Mouse (Mus musculus) liver, embryonic 14.5 days (tissue): ENCODE results near the gene Prkcb. TPM values are rescaled to one million over a fixed set of nuclear protein-coding genes. Genes with fewer than 3 reads are reported as not detected.
A peak's percentile ranks its signal among the peaks of the same experiment; 100 is the strongest.

ENCODE experiments used
- ATAC-seq: fragments of 200-750 bp; cut with Nextera tagmentation; 2 replicates; pipeline ENCODE4 v1.8.0; 2017; ENCODE audit warnings: moderate number of reproducible peaks, mild to moderate bottlenecking, moderate library complexity; ENCODE audit not compliant: insufficient read depth
- DNase-seq, 3 experiments: peaks; one replicate each; pipeline ENCODE4 v3.0.0-alpha.2; 2012 to 2013; ENCODE audit warnings: low read depth in 3 of 3, low spot score in 3 of 3
- H3K27ac ChIP-seq: fragments of 300-500 bp; sonication (generic); 2 replicates; pipeline ENCODE4 v1.5.1; 2014; ENCODE audit warnings: moderate library complexity, mild to moderate bottlenecking, control low read depth, inconsistent platforms
- H3K27me3 ChIP-seq: fragments of 300-500 bp; sonication (generic); 2 replicates; pipeline ENCODE4 v1.6.1; 2014; ENCODE audit warnings: mild to moderate bottlenecking, low read length, moderate library complexity; ENCODE audit not compliant: control insufficient read depth, insufficient read depth
- H3K36me3 ChIP-seq: fragments of 300-500 bp; sonication (generic); replicated peaks from 2 replicates; pipeline ENCODE4 v1.6.1; 2014; ENCODE audit warnings: low read depth; ENCODE audit not compliant: control insufficient read depth, insufficient read depth
- H3K4me1 ChIP-seq, 2 experiments: fragments of 200-500 bp in 1 of 2; fragments of 300-500 bp in 1 of 2; sonication (generic) in 1 of 2; replicated peaks; 2 replicates each; pipeline ENCODE4 v1.6.1; 2012 to 2014; ENCODE audit warnings: antibody characterized with exemption in 1 of 2, inconsistent platforms in 1 of 2, low read length in 1 of 2; ENCODE audit not compliant: control insufficient read depth in 2 of 2, insufficient read depth in 2 of 2
- H3K4me2 ChIP-seq: fragments of 300-500 bp; sonication (generic); 2 replicates; pipeline ENCODE4 v1.6.1; 2014; ENCODE audit warnings: low read depth, mild to moderate bottlenecking, control low read depth, moderate library complexity
- H3K4me3 ChIP-seq, 2 experiments: fragments of 200-500 bp in 1 of 2; fragments of 300-500 bp in 1 of 2; sonication (generic) in 1 of 2; 2 replicates each; pipeline ENCODE4 v1.5.1; 2012 to 2014; ENCODE audit warnings: low read depth in 2 of 2, low read length in 2 of 2, mild to moderate bottlenecking in 2 of 2, control low read depth in 1 of 2, inconsistent platforms in 1 of 2, moderate library complexity in 1 of 2; ENCODE audit not compliant: insufficient read depth in 1 of 2
- H3K9ac ChIP-seq: fragments of 300-500 bp; sonication (generic); replicated peaks from 2 replicates; pipeline ENCODE4 v1.6.1; 2014; ENCODE audit warnings: mild to moderate bottlenecking, control low read depth, moderate library complexity
- H3K9me3 ChIP-seq: fragments of 300-500 bp; sonication (generic); 2 replicates; pipeline ENCODE4 v1.6.1; 2016; ENCODE audit warnings: low read length, mixed read lengths; ENCODE audit not compliant: control insufficient read depth
- CTCF ChIP-seq: IDR thresholded peaks from 2 replicates; pipeline ENCODE4 v1.5.1; 2016; ENCODE audit warnings: antibody characterized with exemption, low read depth, control low read depth
- EP300 ChIP-seq: IDR thresholded peaks from 2 replicates; pipeline ENCODE4 v1.6.1; 2016; ENCODE audit warnings: antibody characterized with exemption, low read depth
- WGBS: fragments of 180-500 bp; shearing (Covaris S2); extraction: QIAGEN DNeasy Blood & Tissue Kit; methylation state at CpG from one replicate; pipeline ENCODE4 v1.1.7; 2014; ENCODE audit not compliant: insufficient replicate concordance; 5-methylcytosine and 5-hydroxymethylcytosine counted together
- polyA plus RNA-seq, 2 experiments: library from polyadenylated mRNA; depleted of rRNA in 1 of 2; stranded (reverse) in 1 of 2; unstranded in 1 of 2; fragments of >200 nt; fragmentation: Nextera tagmentation in 1 of 2; extraction: Ambion mirVana in 1 of 2; gene quantifications; 2 replicates each; pipeline versions ENCODE4 v1.2.1 to v1.2.3; 2012 to 2014

The Prkcb gene
- polyA plus RNA-seq, 2 experiments = 1.6 to 2.3 TPM

DNA sequence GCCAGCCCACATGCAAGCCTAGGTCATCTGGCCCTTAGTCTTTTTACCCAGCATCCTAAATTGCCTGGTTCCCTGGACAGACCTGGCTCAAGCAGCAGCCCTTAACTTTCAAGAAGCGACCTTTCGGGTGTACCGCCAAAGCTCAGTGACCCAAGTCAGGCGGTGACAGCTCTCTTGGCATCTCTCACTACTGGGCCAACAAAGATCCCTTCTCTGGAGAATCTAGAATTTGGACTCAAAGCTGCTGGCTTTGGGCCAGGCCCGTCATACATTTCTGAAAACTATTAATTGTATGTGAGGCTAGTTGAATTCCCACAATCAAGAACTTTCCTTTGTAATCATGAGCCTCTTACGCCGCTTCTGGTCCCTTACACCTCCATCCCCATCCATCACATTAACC lies 147.0 kb downstream of the Prkcb start:
- Histone ChIP-seq H3K36me3 (no peaks in the 10 kb centered on the region), H3K27ac (no peak overlapping the region), H3K27me3 (no peaks in the 10 kb centered on the region), H3K4me2 (no peak overlapping the region), H3K4me1 (no peaks in the 10 kb centered on the region), H3K4me3 (no peak overlapping the region), H3K9me3 (no peaks in the 10 kb centered on the region), H3K9ac (no peak overlapping the region)
- 79% methylated on average over 7 of the region's 7 CpGs for WGBS
- ATAC-seq = no peak
- no peak for DNase-seq
- TF ChIP-seq CTCF = no peak
- no peak for TF ChIP-seq EP300

DNA sequence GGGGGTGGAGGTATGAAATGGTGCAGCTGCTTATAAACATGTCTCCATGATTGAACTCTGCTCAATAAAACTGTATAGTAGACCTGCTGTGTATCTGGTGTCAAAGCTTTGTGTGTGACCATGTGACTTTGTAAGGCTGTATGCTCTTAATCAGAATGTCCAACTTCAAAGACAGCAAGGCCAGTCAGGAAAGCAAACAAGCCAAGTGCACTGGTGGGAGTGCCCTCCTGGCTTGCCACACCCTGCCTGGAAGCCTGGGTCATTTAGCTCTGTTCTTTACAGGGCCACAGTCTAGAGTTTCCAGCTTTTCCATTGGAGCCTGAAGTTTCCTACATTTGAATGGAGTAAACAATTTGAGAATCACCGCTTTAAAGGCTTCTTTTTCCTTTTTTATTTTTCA lies 148.8 kb downstream of the Prkcb start:
- H3K27me3 ChIP-seq = no peaks in the 10 kb centered on the region
- H3K9ac ChIP-seq = no peak overlapping the region
- no peak for ATAC-seq
- H3K4me3 ChIP-seq = no peak overlapping the region
- no peaks in the 10 kb centered on the region for H3K9me3 ChIP-seq
- TF ChIP-seq CTCF (no peak), EP300 (no peak)
- no peak overlapping the region for H3K4me2 ChIP-seq
- H3K27ac ChIP-seq = no peak overlapping the region
- no peaks in the 10 kb centered on the region for H3K4me1 ChIP-seq
- 62% methylated on average over 1 of the region's 1 CpGs for WGBS
- no peak for DNase-seq
- no peaks in the 10 kb centered on the region for H3K36me3 ChIP-seq

DNA sequence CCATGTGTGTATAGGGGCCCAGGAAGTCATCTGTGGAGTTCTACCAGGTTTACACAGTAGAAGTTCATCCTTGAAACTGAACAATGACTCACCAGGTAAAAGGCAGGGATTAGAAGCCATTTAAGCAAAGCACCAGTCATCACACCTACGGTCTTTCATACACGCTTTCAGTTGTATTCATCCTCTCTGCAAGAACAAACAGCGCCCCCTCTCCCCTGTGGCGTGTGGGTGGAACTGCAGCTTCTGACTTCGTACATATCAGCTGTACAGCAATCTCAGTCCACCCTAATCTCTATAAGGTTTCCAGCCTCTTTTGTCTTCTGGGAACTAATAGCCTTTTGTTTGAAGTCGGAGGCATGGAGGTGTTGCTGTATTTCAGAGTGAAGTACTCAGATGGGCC lies 156.5 kb downstream of the Prkcb start:
- Histone ChIP-seq H3K4me1 (no peaks in the 10 kb centered on the region), H3K4me2 (no peak overlapping the region), H3K27me3 (no peaks in the 10 kb centered on the region), H3K9me3 (no peaks in the 10 kb centered on the region), H3K36me3 (no peaks in the 10 kb centered on the region), H3K4me3 (no peak overlapping the region), H3K9ac (no peak overlapping the region), H3K27ac (no peak overlapping the region)
- DNase-seq (peak in 2 of 3 experiments; percentile 9 to 11), ATAC-seq (no peak)
- TF ChIP-seq CTCF (peak; percentile 82), EP300 (no peak)
- WGBS = 47% methylated on average over 6 of the region's 6 CpGs

DNA sequence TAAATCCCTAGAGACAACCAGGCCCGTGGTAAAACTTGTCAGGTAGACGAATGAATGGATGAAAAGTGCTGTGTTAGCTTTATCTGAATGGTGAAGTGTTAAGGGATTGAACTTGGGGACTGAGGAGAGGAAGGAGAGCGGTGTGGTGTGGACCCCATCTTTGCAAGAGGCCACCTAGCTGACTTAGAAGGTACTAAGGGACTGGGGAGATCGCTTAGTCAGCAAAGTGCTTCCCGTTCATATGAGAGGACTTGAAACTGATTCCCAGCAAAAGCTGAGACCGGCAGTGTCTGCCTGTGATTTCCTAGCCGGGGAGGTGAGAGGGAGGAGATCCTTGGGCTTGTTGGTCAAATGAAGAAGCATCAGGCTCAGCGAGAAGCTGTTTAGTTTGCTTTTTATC lies 164.1 kb downstream of the Prkcb start:
- H3K27ac ChIP-seq = no peak overlapping the region
- TF ChIP-seq EP300 (no peak), CTCF (no peak)
- no peak for DNase-seq
- no peak overlapping the region for H3K4me3 ChIP-seq
- no peak overlapping the region for H3K9ac ChIP-seq
- H3K36me3 ChIP-seq = no peaks in the 10 kb centered on the region
- H3K4me1 ChIP-seq = no peaks in the 10 kb centered on the region
- H3K4me2 ChIP-seq = no peak overlapping the region
- ATAC-seq = no peak
- WGBS = 52% methylated on average over 8 of the region's 8 CpGs
- no peaks in the 10 kb centered on the region for H3K27me3 ChIP-seq
- no peaks in the 10 kb centered on the region for H3K9me3 ChIP-seq

DNA sequence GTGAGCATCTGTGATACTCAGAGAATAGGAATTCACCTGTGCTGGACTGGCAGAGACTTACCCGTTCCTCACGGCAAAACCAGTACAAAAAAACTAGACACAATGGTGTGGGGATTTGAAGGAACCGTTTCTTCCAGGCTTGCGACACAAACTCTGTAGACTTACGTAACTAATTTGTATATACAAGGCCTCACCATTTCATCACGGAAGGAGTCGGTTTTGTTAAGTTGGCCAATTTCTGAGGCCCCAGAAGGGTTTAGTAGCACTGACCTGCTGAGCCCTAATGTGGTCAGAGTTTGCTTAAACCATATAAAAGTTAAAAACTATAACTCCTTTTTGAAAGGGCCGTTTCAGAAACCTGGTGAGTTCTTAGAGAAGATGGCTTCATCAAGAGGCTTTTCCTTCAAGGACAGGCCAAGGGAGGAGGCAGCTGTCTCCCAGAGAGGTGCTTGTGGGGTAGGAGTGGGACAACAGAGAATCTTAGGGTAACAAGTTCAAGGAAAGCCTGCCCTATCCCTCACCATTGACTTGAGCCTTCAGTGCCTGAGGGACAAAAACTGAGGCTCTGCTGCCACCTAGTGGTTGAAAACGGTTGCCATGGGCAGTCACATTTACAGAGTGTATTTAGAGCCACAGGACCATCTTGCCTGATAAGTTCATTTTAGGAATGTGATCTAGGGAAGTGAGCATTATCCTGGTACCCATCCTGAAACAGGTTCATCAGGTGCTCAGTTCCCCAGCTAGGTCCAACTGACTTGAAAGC lies 170.8 kb downstream of the Prkcb start:
- 48% methylated on average over 9 of the region's 9 CpGs for WGBS
- peak; percentile 91 for TF ChIP-seq CTCF
- TF ChIP-seq EP300 = no peak

More for the DNA sequence above, 170.8 kb downstream of the Prkcb start:
- Histone ChIP-seq H3K9me3 (no peaks in the 10 kb centered on the region), H3K36me3 (no peaks in the 10 kb centered on the region), H3K27me3 (no peaks in the 10 kb centered on the region), H3K4me1 (no peaks in the 10 kb centered on the region), H3K4me2 (no peak overlapping the region), H3K27ac (no peak overlapping the region), H3K9ac (no peak overlapping the region), H3K4me3 (no peak overlapping the region)
- ATAC-seq = peak; percentile 35; the same call in 1 of the 2 replicates
- peak; percentile 48 to 53 (median 51) for DNase-seq
